Mouse (Mus musculus): ENCODE measurements around the gene Gprin3.
"Not testable (repeated sequence)": the region's sequence is repeated elsewhere in the genome, so short reads cannot be mapped to it uniquely, and the experiment has no call there.

The Gprin3 gene

GRCm38 (mm10) chr6:59348673-59349072 lies 77.4 kb downstream of the Gprin3 start:
- DNase-seq (ENCODE audit: low spot score) = no peak

DNA sequence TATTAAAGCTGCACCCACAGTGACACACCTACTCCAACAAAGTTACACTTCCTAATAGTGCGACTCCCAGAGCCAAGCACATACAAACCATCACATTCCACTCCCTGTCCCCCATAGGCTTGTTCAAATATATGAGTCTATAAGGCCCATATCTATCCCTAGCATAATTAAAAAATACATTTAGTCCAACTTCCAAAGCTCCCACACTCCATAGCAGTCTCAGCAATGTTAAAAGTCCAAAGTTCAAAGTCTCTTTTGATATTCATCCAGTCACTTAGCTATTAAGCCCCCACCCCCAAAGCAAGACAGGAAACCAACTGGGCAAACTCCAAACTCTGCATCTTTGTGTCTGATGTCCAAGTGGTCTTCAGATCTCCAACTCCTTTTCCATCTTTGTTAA lies 84.9 kb downstream of the Gprin3 start:
- DNase-seq (ENCODE audit: low spot score) = no peak

GRCm38 (mm10) chr6:59328297-59328696 lies 97.8 kb downstream of the Gprin3 start:
- DNase-seq (ENCODE audit: low spot score) = no peak

- no peak for DNase-seq (ENCODE audit: low spot score)
These were observed 110.2 kb downstream of the Gprin3 start for GRCm38 (mm10) chr6:59315868-59316267.

- no peak for DNase-seq (ENCODE audit: low spot score)
These were observed 111.0 kb downstream of the Gprin3 start for GRCm38 (mm10) chr6:59315090-59315489.

DNA sequence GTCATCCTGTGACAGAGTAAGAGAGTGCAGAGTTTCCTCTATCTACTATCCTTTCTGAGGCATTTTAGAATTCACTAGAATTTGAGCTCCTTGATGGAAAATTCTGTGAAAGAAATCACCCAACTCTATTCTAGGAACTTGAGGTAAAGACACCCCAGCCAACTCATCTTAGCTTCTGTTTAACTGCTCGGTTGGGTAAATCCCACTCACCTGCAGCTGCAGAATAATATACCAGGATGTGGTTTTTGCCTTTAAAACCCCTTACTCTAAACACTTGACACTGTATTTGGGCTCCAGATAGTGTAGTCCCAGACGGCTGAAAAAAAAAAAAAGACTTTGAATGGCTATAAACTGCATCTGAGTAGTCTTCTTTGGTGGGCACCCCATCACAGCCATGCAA lies 112.9 kb downstream of the Gprin3 start:
- no peak for DNase-seq (ENCODE audit: low spot score)

- no peak for DNase-seq (ENCODE audit: low spot score)
These were observed 114.9 kb downstream of the Gprin3 start for GRCm38 (mm10) chr6:59311241-59311640.

- DNase-seq (ENCODE audit: low spot score) = not testable (repeated sequence)
These were observed 121.7 kb downstream of the Gprin3 start for GRCm38 (mm10) chr6:59304235-59304942.

DNA sequence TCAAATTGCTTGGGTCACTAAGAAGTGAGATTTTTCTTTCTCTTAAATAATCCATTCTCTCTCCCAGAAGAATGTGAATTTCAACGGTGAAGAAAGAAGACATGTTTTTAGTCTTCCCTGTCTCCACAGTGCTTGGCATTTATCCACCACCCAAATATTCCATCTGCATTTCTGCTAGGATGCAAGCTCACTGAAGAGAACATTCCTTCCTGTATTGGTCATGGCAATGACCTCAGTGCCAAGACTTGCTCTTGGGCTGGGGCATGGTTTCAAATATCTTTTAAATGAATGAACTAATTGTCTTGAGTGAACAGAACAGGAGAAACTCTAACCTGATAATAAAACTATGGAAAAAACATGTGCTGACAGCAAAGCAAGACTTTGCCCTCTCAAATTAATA lies 123.1 kb downstream of the Gprin3 start:
- no peak for DNase-seq (ENCODE audit: low spot score)
